Mouse (Mus musculus) embryonic fibroblast, embryonic 13.5 days (primary cell): ENCODE measurements around the gene BC016579. TPM values are rescaled to one million over a fixed set of nuclear protein-coding genes. Genes with fewer than 3 reads are reported as not detected.

Experiments
- H3K27ac ChIP-seq: 2 replicates; pipeline ENCODE4 v1.5.1; 2012; ENCODE audit warnings: low read length, control low read depth, inconsistent platforms; ENCODE audit not compliant: insufficient read depth
- H3K4me1 ChIP-seq: 2 replicates; pipeline ENCODE4 v1.6.1; 2011; ENCODE audit warnings: low read length; ENCODE audit not compliant: control insufficient read depth, insufficient read depth
- H3K4me3 ChIP-seq: 2 replicates; pipeline ENCODE4 v1.5.1; 2011; ENCODE audit warnings: mild to moderate bottlenecking, control low read depth, low read length; ENCODE audit not compliant: insufficient read depth
- CTCF ChIP-seq: IDR thresholded peaks from 2 replicates; pipeline ENCODE4 v1.5.1; 2011; ENCODE audit warnings: mild to moderate bottlenecking, control low read depth, low read length, moderate library complexity, borderline replicate concordance; ENCODE audit not compliant: insufficient read depth
- POLR2A ChIP-seq: IDR thresholded peaks from 2 replicates; pipeline ENCODE4 v1.6.1; 2011; ENCODE audit warnings: low read depth, mild to moderate bottlenecking, control low read depth, low read length, moderate library complexity
- polyA plus RNA-seq: library from polyadenylated mRNA; stranded (reverse); fragments of >200 nt; gene quantifications from 2 replicates; pipeline ENCODE4 v1.2.4, GENCODE M21; 2011; ENCODE audit warnings: low read depth; ENCODE audit not compliant: missing spikeins, insufficient read length

The BC016579 gene
- polyA plus RNA-seq, 1 experiment: not detected

- Histone ChIP-seq H3K27ac (no peak overlapping the region), H3K4me3 (no peak overlapping the region), H3K4me1 (no peaks in the 10 kb centered on the region)
- TF ChIP-seq POLR2A (no peak), CTCF (no peak)
Measured at GRCm38 (mm10) chr16:45676462-45676861, 22.6 kb upstream of the BC016579 start.

GRCm38 (mm10) chr16:45670005-45670404 lies 16.1 kb upstream of the BC016579 start:
- H3K4me1 ChIP-seq: no peaks in the 10 kb centered on the region
- H3K4me3 ChIP-seq: no peak overlapping the region
- no peak overlapping the region for H3K27ac ChIP-seq
- TF ChIP-seq POLR2A: no peak
- TF ChIP-seq CTCF: no peak

GRCm38 (mm10) chr16:45668178-45668577 lies 14.3 kb upstream of the BC016579 start:
- no peak overlapping the region for H3K4me3 ChIP-seq
- 0 out of 2 replicates have a peak, but pooled peaks cover 3% of the 10 kb centered on the region for H3K4me1 ChIP-seq
- no peak overlapping the region for H3K27ac ChIP-seq
- TF ChIP-seq CTCF: no peak
- no peak for TF ChIP-seq POLR2A

GRCm38 (mm10) chr16:45666136-45666535 lies 12.3 kb upstream of the BC016579 start:
- TF ChIP-seq CTCF (no peak), POLR2A (no peak)
- no peak overlapping the region for H3K4me3 ChIP-seq
- H3K27ac ChIP-seq: no peak overlapping the region
- 0 out of 2 replicates have a peak, but pooled peaks cover 3% of the 10 kb centered on the region for H3K4me1 ChIP-seq

GRCm38 (mm10) chr16:45662381-45662780 lies 8.5 kb upstream of the BC016579 start:
- Histone ChIP-seq H3K4me3 (no peak overlapping the region), H3K4me1 (0 out of 2 replicates have a peak, but pooled peaks cover 3% of the 10 kb centered on the region), H3K27ac (no peak overlapping the region)
- TF ChIP-seq CTCF (no peak), POLR2A (no peak)

- no peak for TF ChIP-seq POLR2A
- no peak for TF ChIP-seq CTCF
- Histone ChIP-seq H3K4me1 (0 out of 2 replicates have a peak, but pooled peaks cover 3% of the 10 kb centered on the region), H3K4me3 (no peak overlapping the region), H3K27ac (no peak overlapping the region)
Measured at GRCm38 (mm10) chr16:45659596-45659995, 5.7 kb upstream of the BC016579 start.

GRCm38 (mm10) chr16:45658248-45658647 lies 4.4 kb upstream of the BC016579 start:
- H3K27ac ChIP-seq: no peak overlapping the region
- H3K4me3 ChIP-seq: no peak overlapping the region
- TF ChIP-seq POLR2A: no peak
- TF ChIP-seq CTCF: no peak
- no peaks in the 10 kb centered on the region for H3K4me1 ChIP-seq

- Histone ChIP-seq H3K27ac (no peak overlapping the region), H3K4me3 (no peak overlapping the region), H3K4me1 (no peaks in the 10 kb centered on the region)
- TF ChIP-seq CTCF: no peak
- TF ChIP-seq POLR2A: no peak
Measured at GRCm38 (mm10) chr16:45657574-45658159, 3.8 kb upstream of the BC016579 start.

- H3K4me3 ChIP-seq: no peak overlapping the region
- H3K4me1 ChIP-seq: no peaks in the 10 kb centered on the region
- no peak for TF ChIP-seq CTCF
- no peak for TF ChIP-seq POLR2A
- no peak overlapping the region for H3K27ac ChIP-seq
Measured at GRCm38 (mm10) chr16:45654465-45654864, 597 bp upstream of the BC016579 start.

- H3K4me1 ChIP-seq: no peaks in the 10 kb centered on the region
- no peak overlapping the region for H3K4me3 ChIP-seq
- no peak overlapping the region for H3K27ac ChIP-seq
- TF ChIP-seq CTCF (no peak), POLR2A (no peak)
Measured at GRCm38 (mm10) chr16:45653009-45653933, 597 bp downstream of the BC016579 start.
